Mouse (Mus musculus): Measurements from ENCODE around the gene Ercc2.

DNA sequence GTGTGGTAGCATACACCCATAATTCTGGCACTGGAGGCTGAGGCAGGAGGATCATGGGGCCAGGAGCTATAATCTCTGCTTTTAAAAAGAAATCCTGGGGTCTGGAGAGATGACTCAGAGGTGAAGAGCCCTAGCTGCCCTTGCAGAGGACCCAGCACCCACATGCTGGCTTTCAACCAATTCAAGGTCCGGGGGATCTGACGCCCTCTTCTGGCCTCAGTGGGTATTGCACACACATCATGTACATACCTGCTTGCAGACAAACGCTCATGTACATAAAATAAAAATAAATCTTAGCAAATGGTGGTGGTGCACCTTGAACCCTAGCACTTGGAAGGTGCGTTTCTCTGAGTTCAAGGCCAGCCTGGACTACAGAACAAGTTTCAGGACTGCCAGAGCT lies 19.1 kb downstream of the Ercc2 start:
- TF ChIP-seq POLR2A (IDR thresholded peaks at IDR 0.05; ENCODE audit: insufficient read depth, low read length) (no peak), CTCF (IDR thresholded peaks at IDR 0.05; ENCODE audit: low read depth, low read length) (peak; percentile 42)

All from ES-Bruce4 (cell line).